Comparison of ENCODE assay signal across 9 mouse cellular contexts in the genomic region with DNA sequence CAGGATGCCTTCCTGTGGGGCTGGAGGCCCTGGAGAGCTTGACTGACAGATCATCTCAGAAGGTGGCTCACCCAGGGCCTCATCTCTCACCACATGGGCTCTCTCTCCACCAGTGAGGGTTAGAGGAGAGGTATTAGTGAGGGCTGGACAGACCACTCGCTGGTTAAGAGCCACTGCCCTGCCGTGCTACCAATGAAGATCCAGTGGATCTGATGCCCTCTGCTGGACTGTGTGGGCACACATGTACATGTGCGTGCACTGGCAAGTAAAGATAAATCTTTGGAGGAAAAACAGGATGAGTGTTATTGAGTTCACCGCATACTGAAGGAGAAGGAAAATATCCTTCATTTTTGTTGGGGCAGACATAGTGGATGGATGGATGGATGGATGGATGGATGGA. TPM values are rescaled to one million over a fixed set of nuclear protein-coding genes. Genes with fewer than 3 reads are reported as not detected.
DNase-seq lines count a peak whose midpoint lies in the region; ATAC-seq lines count a peak whose summit lies in the region.
"Had no signal": no experiment of that assay in that cellular context is flagged by ENCODE, and none has a peak within 500 bp of the region (broad histone marks: within the 10 kb centered on the region; RNA-seq: fewer than 3 reads in every experiment).

No protein-coding gene starts in this region.

- ATAC-seq in lung, embryonic 16.5 days (ENCODE audit: low read depth), result peak; percentile 73; the same call in 1 of the 2 replicates

- H3K9me3 ChIP-seq in lung, embryonic 16.5 days (ENCODE audit: control insufficient read depth, low read length), result no peaks in the 10 kb centered on the region
- H3K9me3 ChIP-seq: midbrain, embryonic 12.5 days had no signal

- H3K4me2 ChIP-seq in lung, embryonic 16.5 days (ENCODE audit: low read depth, low read length), result no peak overlapping the region
- H3K4me2 ChIP-seq: midbrain, embryonic 12.5 days had no signal

- no peak overlapping the region for H3K9ac ChIP-seq in lung, embryonic 16.5 days (ENCODE audit: low read length)
- H3K9ac ChIP-seq: midbrain, embryonic 12.5 days had no signal

- H3K27me3 ChIP-seq in lung, embryonic 16.5 days (ENCODE audit: control insufficient read depth, insufficient read depth, low read depth, low read length), result peaks cover under 1% of the 10 kb centered on the region; the same call in 1 of the 2 replicates

- H3K36me3 ChIP-seq in lung, embryonic 16.5 days (ENCODE audit: control insufficient read depth, insufficient read depth, low read length), result no peaks in the 10 kb centered on the region
- H3K36me3 ChIP-seq: midbrain, embryonic 12.5 days had no signal

- H3K27ac ChIP-seq in lung, embryonic 16.5 days (ENCODE audit: low read length), result 0 out of 2 replicates have a peak overlapping the region, but pooled peaks have one; percentile 6
- H3K27ac ChIP-seq: midbrain, embryonic 12.5 days had no signal

- no peak overlapping the region for H3K4me3 ChIP-seq in lung, embryonic 16.5 days (ENCODE audit: low read length)
- H3K4me3 ChIP-seq: midbrain, embryonic 12.5 days had no signal

- no peaks in the 10 kb centered on the region; the same call in 1 of the 2 replicates for H3K4me1 ChIP-seq in lung, embryonic 16.5 days (replicated peaks; ENCODE audit: control insufficient read depth, insufficient read depth, low read length)
- H3K4me1 ChIP-seq: midbrain, embryonic 12.5 days had no signal

- 25% methylated on average over 4 of the region's 4 CpGs for WGBS in lung, embryonic 16.5 days

- peak; percentile 10 for DNase-seq in gastrocnemius, adult 18-20 months (ENCODE audit: low spot score)
- DNase-seq in gastrocnemius, postnatal 25 days, result no peak
- peak; percentile 11 for DNase-seq in thymus, postnatal 25 days
- DNase-seq in thymus, adult 18-20 months, result no peak
- peak; percentile 74 for DNase-seq in embryo, embryonic 10 days (ENCODE audit: low spot score)
- DNase-seq in kidney, adult 11 months, result peak; percentile 47
- DNase-seq in right cerebral cortex, postnatal 4 days, result peak; percentile 59

RNA-seq across cellular contexts. Expression of gene Cmc2, which starts 52.6 kb away (rescaled TPM):
- total RNA-seq in gastrocnemius, adult 18-20 months (2021), result 10 to 100 TPM; 25.8 to 28.3 TPM
- total RNA-seq in gastrocnemius, postnatal 25 days (2021), result 10 to 100 TPM; 26.1 to 34.2 TPM
- polyA plus RNA-seq in lung, embryonic 16.5 days (2015; fragmentation: Nextera tagmentation; extraction: Ambion mirVana), result 92.3 and 92.9 TPM in 2 replicates

RNA-seq across cellular contexts. Expression of gene Cenpn, which starts 52.8 kb away (rescaled TPM):
- total RNA-seq in gastrocnemius, adult 18-20 months (2021), result under 1 TPM; 0.55 to 0.57 TPM
- under 1 TPM; 0.51 to 0.62 TPM for total RNA-seq in gastrocnemius, postnatal 25 days (2021)
- 44.7 and 44.8 TPM in 2 replicates for polyA plus RNA-seq in lung, embryonic 16.5 days (2015; fragmentation: Nextera tagmentation; extraction: Ambion mirVana)

Comparison
In these comparisons a context has a peak if more than half of its experiments do, and no peak if none do; other contexts are left out.
1. DNase-seq: peak in gastrocnemius, adult 18-20 months (single experiment), thymus, postnatal 25 days (single experiment), embryo, embryonic 10 days (single experiment), kidney, adult 11 months (single experiment) and right cerebral cortex, postnatal 4 days (single experiment); none in gastrocnemius, postnatal 25 days (single experiment) and thymus, adult 18-20 months (0 of 2).